Mouse (Mus musculus) thymus, postnatal 10 days (tissue): ENCODE measurements at regions not wholly inside any gene's neighbourhood (a gene's known extent, or its start where the extent isn't known, plus 50 kb on each side); places are given as distances from the start of the nearest gene placed in this dataset.

Experiments used
- DNase-seq, 2 experiments: peaks; one replicate each; pipeline ENCODE4 v3.0.0; 2021; ENCODE audit warnings: low spot score in 2 of 2

- DNase-seq = no peak
Observed at GRCm38 (mm10) chr2:133436913-133437843, 114.8 kb upstream of the Bmp2 start.

DNA sequence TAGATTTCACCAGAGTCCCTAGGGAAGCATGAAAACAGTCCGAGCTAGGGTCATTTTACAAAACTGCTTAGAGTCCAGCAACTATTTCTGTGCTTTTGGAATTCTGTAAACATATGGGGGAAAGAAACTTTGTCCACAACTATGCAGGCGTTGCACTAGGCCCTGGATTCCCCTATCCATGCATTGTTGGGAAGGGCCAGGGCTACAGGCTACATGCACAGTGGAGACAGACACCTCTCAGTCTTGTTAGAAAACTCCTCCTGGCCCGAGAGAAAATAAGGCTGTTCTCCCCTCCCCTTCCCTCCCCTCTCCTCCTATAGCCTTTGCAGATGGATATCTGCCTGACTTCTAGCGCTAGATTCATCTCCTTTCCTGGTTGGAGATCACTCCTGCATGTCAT, 113.9 kb upstream of the Bmp2 start:
- DNase-seq = no peak

- no peak for DNase-seq
Observed at GRCm38 (mm10) chr2:133443024-133443423, 108.9 kb upstream of the Bmp2 start.

GRCm38 (mm10) chr2:133443490-133443889, 108.5 kb upstream of the Bmp2 start:
- DNase-seq = no peak

DNA sequence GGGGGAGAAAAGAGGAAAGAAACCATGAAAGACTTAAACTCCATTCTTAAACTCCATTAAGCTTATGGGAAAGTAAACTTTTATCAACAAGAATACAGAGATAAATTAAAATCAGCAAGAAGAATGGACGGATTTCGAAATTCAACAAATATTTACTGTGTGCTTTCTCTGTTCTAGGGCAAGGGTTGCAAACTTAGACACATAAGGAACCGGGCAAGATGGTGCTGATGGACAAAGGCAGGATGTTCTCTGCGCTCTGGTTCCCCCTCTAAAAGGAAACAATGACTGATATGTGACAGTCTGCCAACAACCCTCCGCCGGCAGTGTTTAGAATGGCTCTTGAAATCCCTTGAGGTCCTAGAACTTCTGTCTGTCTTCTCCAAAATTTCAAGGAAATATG, 99.0 kb upstream of the Bmp2 start:
- no peak for DNase-seq

GRCm38 (mm10) chr2:133455484-133456170, 96.3 kb upstream of the Bmp2 start:
- no peak for DNase-seq

DNA sequence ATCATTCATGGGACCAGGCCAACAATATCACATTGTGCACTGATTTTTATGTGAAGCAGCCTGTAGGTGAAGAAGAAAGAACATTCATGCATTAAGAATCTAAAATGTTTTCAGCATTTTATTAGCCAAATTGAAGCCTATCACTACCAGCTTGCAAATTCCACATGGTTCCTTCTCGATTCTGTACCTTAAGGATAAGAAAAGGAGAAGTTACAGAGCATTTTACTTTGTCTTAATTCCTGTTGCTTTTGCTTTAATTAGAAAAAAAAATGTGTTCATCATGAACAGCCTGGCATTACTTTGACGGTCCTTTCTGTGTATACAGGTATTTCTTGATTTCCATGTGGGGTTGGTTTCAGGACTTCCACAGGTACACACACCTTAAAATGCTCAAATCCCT, 95.2 kb upstream of the Bmp2 start:
- DNase-seq = no peak

DNA sequence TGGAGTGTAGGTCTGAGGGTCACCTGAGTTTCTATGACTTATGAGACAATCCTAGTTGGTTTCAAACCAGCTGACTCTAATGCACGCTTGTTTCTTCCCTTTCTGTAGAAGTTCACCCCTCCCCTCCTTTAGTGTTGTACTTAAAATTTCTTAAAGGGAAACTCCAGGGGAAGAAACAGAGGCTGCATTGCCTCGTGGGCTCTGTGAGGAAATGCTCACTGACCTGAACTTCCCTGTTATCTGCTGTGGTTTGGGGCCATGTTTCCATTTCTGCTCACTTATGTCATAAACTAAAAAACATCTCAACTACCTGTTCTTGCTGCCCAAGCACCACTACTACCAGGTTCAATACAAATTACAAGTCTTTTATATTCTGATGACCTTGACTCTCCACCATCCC, 93.2 kb upstream of the Bmp2 start:
- no peak for DNase-seq

- no peak for DNase-seq
Observed at GRCm38 (mm10) chr2:133460814-133461213, 91.1 kb upstream of the Bmp2 start.

GRCm38 (mm10) chr2:133462378-133462777, 89.6 kb upstream of the Bmp2 start:
- no peak for DNase-seq

DNA sequence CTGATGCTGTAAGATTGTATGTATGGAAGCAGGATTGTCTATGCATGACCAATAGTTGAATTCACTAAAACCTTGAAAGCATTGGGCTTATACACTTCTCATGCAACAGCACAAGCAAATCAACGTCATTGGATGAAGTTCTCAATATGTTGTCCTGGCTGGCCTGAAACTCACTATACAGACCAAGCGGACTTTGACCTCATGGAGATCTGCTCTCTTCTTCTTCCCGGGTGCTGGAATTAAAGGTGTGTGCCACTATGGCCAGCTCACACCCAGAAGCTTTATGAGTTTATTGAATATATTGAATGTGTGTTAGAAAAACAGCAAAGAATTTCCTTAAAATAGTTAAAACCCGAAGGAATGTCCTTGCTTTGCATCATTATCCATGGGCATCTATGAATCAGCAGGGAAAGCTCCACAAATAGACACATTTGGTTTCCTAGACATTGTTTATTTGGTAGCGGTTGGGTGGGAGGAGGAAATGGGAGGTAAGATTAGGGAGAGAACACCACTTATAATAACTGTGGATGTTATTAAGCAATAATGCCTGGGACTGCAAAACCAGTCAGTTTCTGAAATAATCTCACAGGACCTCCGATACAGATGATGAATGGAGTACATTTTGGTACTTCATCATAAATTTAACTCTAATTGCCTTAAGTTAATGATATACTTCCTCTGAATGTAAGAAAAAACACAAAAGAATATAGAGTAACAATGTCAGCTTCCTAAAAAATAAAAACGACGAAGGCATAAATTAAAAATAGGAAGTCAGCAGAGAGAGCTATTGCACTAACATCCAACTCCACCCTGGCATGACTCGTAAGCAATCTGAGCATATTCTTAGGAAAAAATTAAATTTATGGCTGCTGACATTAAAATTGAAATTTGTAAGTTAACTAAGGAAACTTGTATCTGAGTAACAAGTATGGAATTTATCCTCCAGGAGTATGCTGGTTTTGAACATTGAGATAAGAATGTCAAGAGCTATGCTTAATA, 84.5 kb upstream of the Bmp2 start:
- DNase-seq = no peak

DNA sequence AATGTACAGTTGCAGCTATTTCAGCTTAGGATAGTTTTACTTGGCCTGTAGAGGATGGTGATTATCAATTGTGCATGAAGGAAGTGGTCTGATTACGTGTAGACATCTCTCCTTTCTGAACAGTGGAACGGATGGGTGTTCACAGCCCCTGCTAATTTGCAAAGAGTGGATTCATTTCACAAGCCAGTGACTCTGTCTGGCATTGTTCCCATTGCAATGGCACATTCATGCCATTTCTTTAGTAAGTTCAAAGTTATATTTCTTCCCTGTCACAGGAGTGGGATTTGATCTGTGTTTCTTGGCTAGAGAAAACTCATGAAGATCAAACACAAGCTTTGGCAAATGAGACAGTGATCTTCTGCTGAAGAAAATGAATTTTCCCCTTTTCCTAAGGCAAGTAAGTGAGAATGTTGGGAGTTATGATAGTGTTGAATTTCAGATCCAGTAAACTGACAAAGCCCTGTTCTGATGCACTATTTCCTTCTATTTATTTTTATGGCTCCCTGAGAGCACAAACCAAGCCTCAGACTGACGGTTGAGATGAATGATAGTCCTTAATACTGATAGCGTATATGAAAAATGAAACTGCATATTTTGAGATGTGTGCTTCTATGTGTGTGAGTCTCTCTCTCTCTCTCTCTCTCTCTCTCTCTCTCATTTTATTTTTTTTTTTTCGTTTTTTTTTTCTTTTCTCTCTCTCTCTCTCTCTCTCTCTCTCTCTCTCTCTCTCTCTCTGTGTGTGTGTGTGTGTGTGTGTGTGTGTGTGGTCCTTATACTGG, 78.8 kb upstream of the Bmp2 start:
- no peak for DNase-seq

DNA sequence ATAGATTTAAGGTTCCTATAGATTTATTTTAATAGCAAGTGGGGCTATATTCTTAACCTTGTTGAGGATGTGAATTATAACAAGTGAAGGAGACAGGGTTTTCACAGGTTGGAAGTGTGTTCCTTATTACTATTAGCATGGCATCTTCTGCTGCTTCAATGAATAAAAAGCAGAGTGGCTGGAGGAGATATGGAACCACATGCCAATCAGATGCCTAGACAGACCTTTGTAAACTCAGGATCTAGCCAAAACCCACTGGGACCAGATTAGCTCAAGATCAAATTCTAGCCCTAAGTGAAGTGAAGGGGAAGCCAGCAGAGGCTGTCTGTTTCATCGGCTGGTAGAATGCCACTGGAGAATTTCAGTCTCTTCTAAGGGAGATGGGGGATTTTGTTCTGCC, 77.8 kb upstream of the Bmp2 start:
- DNase-seq = no peak

DNA sequence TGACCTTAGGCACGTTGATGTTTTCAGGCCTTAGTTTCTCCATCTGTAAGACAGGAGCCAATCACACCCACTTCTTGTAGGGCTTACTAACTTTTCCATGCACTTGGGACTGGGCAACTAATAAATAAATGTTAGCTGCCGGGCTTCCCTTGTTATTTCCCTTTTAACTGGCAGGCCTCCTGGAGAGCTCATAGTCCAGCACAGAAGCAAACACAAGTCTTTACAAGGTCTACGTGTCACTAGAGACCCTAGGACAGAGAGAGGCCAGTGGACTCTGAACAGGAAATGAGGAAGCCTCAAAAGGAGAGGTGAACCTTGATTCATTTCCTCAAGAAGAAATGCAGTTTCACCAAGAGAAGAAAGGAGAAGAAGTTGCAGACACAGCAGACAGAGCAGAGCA, 71.1 kb upstream of the Bmp2 start:
- no peak for DNase-seq

DNA sequence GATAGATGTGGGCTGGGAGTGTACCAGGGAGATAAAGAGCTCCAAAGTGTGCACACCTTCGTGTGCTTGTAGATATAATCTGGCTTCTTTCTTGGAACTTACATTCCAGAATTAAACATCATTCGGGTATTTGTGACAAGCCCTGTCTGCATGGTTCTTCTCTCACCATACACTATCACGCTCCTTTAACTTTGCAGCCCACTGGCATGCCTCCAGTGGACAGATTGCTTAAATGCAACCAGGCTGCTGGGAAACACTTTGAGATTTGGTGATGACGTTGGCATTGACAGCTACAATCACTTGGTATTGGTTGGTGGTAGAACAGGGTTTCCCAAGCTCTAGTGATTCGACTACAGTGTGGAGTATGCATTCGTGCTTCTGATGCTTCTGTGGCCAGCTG, 70.7 kb upstream of the Bmp2 start:
- no peak for DNase-seq

- no peak for DNase-seq
Observed at GRCm38 (mm10) chr2:133481785-133482184, 70.2 kb upstream of the Bmp2 start.

GRCm38 (mm10) chr2:133495443-133495842, 56.5 kb upstream of the Bmp2 start:
- no peak for DNase-seq

DNA sequence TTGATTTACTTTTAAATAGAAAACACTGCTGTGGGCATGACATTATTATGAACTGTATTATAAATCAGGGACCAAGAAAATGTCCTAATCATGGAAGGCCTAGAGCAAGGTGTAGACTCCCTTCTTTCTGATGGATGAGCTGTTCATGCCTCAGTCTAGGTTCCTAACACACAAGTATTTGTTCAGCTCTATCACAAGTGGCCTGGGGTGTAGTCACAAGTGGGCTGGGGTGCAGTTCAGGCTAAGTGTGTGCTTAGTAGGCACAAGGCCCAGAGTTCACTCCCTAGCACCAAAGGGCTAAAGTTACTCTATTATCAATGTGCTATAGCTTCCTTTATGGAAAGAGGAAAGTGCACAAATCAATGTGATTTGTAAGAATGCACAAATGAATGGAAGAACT, 55.6 kb upstream of the Bmp2 start:
- DNase-seq = no peak

DNA sequence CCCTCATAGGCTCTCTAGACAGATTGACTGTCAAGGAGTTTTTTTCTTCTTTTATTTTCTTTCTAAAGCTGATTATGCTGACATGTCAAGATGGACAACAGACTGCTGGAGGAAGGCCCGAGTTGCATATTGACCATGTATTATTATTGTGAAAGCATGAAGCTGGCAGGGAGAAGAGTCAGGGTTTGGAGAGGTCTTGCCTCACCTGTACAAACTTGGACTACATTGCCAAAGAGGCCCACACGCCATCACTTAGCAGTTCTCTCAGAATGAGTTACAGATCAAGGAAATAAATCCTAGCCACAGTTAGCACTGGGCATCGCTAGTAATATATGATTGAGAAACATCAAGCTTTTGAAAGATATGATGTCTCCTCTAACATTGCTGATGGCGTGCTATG, 54.9 kb upstream of the Bmp2 start:
- DNase-seq = no peak

GRCm38 (mm10) chr2:133497541-133498185, 54.3 kb upstream of the Bmp2 start:
- DNase-seq = no peak

GRCm38 (mm10) chr2:133498186-133498571, 53.8 kb upstream of the Bmp2 start:
- DNase-seq = no peak
